Mouse (Mus musculus) heart, postnatal 0 days (tissue): ENCODE data around the gene Ube4b. TPM values are rescaled to one million over a fixed set of nuclear protein-coding genes. Genes with fewer than 3 reads are reported as not detected.

Experiments
- ATAC-seq: fragments of 200-750 bp; cut with Nextera tagmentation; 2 replicates; pipeline ENCODE4 v1.8.0; 2017; ENCODE audit warnings: low read depth, moderate number of reproducible peaks, moderate library complexity; ENCODE audit not compliant: insufficient read depth
- DNase-seq: peaks from one replicate; pipeline ENCODE4 v3.0.0-alpha.2; 2016; ENCODE audit warnings: low spot score
- H3K27ac ChIP-seq: fragments of 300-500 bp; sonication (generic); 2 replicates; pipeline ENCODE4 v1.5.1; 2014; ENCODE audit warnings: low read depth, mild to moderate bottlenecking
- H3K27me3 ChIP-seq: fragments of 300-500 bp; sonication (generic); 2 replicates; pipeline ENCODE4 v1.6.1; 2014; ENCODE audit warnings: low read length, mixed read lengths; ENCODE audit not compliant: control insufficient read depth, insufficient read depth
- H3K36me3 ChIP-seq: fragments of 300-500 bp; sonication (generic); replicated peaks from 2 replicates; pipeline ENCODE4 v1.6.1; 2014; ENCODE audit warnings: low read length, mixed read lengths; ENCODE audit not compliant: control insufficient read depth, insufficient read depth
- H3K4me1 ChIP-seq: fragments of 300-500 bp; sonication (generic); 2 replicates; pipeline ENCODE4 v1.6.1; 2014; ENCODE audit warnings: antibody characterized with exemption; ENCODE audit not compliant: control insufficient read depth, insufficient read depth
- H3K4me2 ChIP-seq: fragments of 300-500 bp; sonication (generic); 2 replicates; pipeline ENCODE4 v1.6.1; 2014; ENCODE audit warnings: low read depth, mild to moderate bottlenecking, low read length, moderate library complexity
- H3K4me3 ChIP-seq: fragments of 300-500 bp; sonication (generic); 2 replicates; pipeline ENCODE4 v1.5.1; 2014; ENCODE audit warnings: low read depth, low read length
- H3K9ac ChIP-seq: fragments of 300-500 bp; sonication (generic); replicated peaks from 2 replicates; pipeline ENCODE4 v1.6.1; 2014; ENCODE audit warnings: low read depth, low read length, mixed read lengths
- H3K9me3 ChIP-seq: fragments of 300-500 bp; sonication (generic); replicated peaks from 2 replicates; pipeline ENCODE4 v1.6.1; 2016; ENCODE audit warnings: low read length; ENCODE audit not compliant: control insufficient read depth
- CTCF ChIP-seq: IDR thresholded peaks from 2 replicates; pipeline ENCODE4 v1.5.1; 2016; ENCODE audit warnings: antibody characterized with exemption, control low read depth, low read depth
- EP300 ChIP-seq: IDR thresholded peaks from 2 replicates; pipeline ENCODE4 v1.6.1; 2016; ENCODE audit warnings: antibody characterized with exemption, low read depth
- WGBS: fragments of 180-500 bp; shearing (Covaris S2); extraction: QIAGEN DNeasy Blood & Tissue Kit; methylation state at CpG from one replicate; pipeline ENCODE4 v1.1.7; 2014; 5-methylcytosine and 5-hydroxymethylcytosine counted together
- polyA plus RNA-seq: library from polyadenylated mRNA; unstranded; fragments of >200 nt; fragmentation: Nextera tagmentation; extraction: Ambion mirVana; gene quantifications from 2 replicates; pipeline ENCODE4 v1.2.1, GENCODE M21; 2015
- total RNA-seq: library from RNA; depleted of rRNA; stranded (reverse); fragments of >200 nt; gene quantifications from 2 replicates; pipeline ENCODE4 v1.2.3, GENCODE M21; 2014; ENCODE audit warnings: low replicate concordance

Gene Ube4b
- total and polyA plus RNA-seq, 2 experiments from 2014 or later: 20.2 to 56.4 TPM

DNA sequence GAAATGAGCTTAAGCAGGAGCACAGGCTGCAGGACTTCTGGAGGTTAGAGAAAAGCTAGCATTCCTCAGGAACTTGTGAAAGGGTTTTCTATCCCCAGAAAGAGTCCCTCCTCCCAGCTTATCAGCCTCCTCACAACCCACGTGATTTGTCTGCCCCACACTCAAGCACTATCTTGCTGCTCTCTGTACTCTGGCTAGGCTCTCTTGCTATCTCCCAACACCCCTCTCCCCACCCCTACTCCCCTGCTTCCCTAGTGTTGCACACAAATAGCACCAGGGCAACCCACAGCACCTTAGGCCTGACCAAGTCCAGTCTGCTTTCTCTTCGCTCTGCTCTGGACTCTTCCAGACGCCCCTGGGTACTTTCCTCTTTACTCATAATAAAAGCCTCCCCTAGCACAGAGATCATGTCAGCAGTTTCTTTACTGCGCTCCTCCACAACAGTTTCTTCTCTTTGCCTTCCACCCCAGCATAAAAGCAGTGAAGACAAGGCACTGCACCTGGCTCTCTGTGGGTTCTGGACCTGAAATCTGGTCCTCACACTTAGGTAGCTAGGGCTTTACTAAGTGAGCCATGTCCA, 27.1 kb downstream of the Ube4b start:
- 18% methylated on average over 4 of the region's 4 CpGs for WGBS
- Histone ChIP-seq H3K4me1 (peaks cover 54% of the 10 kb centered on the region), H3K9ac (0 out of 2 replicates have a peak overlapping the region, but pooled peaks have one; percentile 27), H3K4me3 (peak overlapping the region; percentile 1; the same call in 1 of the 2 replicates), H3K27me3 (no peaks in the 10 kb centered on the region), H3K4me2 (peak overlapping the region; percentile 52), H3K36me3 (peaks cover 10% of the 10 kb centered on the region), H3K27ac (peak overlapping the region; percentile 85), H3K9me3 (no peaks in the 10 kb centered on the region)
- ATAC-seq (peak; percentile 92), DNase-seq (peak; percentile 92)
- TF ChIP-seq EP300: peak; percentile 76; the same call in 1 of the 2 replicates
- TF ChIP-seq CTCF: no peak

DNA sequence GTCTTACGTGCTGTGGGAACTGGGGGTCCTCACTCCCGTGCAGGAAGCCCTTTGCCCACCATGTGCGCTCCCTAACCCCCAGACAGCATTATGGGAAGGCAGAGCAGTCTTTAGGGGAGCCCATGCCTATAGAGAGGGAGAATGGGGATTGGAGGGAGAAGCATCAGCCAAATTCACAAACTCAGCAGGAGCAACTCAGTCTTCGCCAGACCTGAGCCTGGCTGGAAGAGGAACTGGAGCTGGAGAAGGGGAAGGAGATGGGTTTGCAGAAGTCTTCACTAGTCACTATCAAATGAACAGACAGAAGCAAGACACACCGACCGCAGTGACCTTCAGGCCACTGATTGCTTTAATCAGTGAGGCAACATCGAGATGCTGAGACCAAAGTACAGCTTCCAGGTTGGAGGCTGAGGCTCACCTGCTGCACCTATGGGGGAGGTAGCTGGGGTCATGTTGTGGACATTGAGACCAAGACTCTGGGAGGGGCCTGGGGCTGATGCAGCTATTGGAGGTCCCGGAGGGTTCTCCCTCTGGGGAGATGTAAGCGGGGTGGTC, 28.3 kb downstream of the Ube4b start:
- Histone ChIP-seq H3K27ac (no peak overlapping the region), H3K9me3 (no peaks in the 10 kb centered on the region), H3K4me3 (no peak overlapping the region), H3K4me2 (no peak overlapping the region), H3K4me1 (peaks cover 46% of the 10 kb centered on the region), H3K27me3 (no peaks in the 10 kb centered on the region), H3K9ac (no peak overlapping the region), H3K36me3 (peaks cover 16% of the 10 kb centered on the region)
- ATAC-seq: no peak
- WGBS: 79% methylated on average over 9 of the region's 9 CpGs
- no peak for DNase-seq
- TF ChIP-seq EP300: no peak
- no peak for TF ChIP-seq CTCF

DNA sequence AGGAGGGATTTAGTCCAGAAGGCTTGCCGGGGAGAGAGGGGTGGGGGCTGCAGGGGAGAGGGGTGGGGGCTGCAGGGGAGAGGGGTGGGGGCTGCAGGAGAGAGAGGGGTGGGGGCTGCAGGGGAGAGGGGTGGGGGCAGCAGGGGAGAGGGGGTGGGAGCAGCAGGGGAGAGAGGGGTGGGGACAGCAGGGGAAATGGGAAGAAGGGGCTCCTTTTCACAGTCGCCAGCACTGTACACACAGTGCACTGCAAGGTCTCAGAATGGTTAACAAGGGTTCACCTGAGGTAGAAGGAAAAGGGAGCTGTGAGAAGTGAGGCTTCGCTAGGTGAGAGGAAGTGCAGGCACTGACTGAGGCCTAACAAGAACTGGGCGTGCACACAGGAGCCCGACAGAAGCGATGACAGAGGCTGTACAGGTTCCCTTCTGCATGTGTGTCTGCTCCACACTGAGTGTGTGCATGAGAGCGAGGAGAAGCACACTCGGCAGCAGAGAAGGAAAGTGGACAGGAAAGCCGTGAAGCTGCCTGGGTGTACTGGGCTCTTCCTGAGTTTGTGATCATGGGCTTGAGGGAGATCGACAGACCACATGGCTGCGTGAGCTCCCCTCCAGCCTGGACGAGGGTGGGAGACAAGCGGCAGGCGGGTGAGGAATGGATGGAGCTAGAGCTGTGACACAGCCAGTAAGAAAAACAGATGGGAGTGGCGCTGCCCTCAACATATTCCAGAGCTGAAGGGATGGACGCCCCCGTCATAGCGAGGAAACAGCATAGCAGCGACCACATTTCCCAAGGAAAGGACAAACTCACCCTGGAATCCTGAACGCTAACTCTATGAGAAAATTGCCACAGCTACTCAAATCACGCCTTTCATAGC, 29.9 kb downstream of the Ube4b start:
- no peak for TF ChIP-seq CTCF
- TF ChIP-seq EP300: no peak
- Histone ChIP-seq H3K4me1 (peaks cover 49% of the 10 kb centered on the region), H3K36me3 (peaks cover 16% of the 10 kb centered on the region), H3K4me2 (no peak overlapping the region), H3K9ac (no peak overlapping the region), H3K9me3 (no peaks in the 10 kb centered on the region), H3K27me3 (no peaks in the 10 kb centered on the region), H3K27ac (peak overlapping the region; percentile 52), H3K4me3 (no peak overlapping the region)
- WGBS: 39% methylated on average over 21 of the region's 21 CpGs
- no peak for DNase-seq
- ATAC-seq: no peak

DNA sequence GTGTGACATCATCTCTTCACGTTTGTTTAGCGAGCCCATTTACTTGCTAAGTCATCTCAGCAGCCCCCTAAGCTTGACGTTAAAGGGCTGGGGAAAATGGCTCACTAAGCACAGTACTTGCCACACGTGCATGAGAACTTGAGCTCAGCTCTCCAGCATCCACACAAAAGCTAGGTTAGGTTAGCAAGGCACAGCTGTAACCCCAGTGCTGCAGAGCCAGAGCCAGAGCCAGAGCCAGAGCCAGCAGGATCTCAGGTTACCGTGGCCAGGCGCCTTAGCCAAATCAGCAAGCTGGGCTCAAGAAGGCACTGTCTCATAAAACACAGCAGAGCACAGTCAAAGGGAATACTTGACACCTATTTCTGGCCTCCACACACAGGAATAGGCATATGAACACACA, 31.0 kb downstream of the Ube4b start:
- no peak overlapping the region for H3K27ac ChIP-seq

DNA sequence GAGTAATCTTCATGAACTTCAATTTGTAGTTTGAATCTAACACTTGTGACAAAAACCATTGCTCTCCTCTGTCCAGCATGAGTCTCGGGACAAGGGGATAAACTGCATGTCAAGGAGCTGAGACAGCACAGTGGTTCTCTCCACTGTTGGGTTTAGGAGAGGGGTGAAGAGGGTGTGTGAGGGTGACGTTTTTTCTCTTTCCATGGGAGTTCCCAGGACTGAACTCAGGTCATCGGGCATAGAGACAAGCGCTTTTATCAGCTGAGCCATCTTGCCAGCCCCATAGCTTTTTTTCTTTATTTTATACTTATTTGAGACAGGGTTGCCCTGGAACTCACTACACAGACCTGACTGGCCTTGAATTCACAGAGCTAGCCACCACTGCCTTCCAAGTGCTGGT, 32.3 kb downstream of the Ube4b start:
- TF ChIP-seq CTCF (no peak), EP300 (no peak)
- H3K36me3 ChIP-seq: peaks cover 23% of the 10 kb centered on the region
- peaks cover 32% of the 10 kb centered on the region for H3K4me1 ChIP-seq
- DNase-seq (no peak), ATAC-seq (no peak)
- WGBS: 72% methylated on average over 4 of the region's 4 CpGs
- no peak overlapping the region for H3K4me3 ChIP-seq
- H3K27me3 ChIP-seq: no peaks in the 10 kb centered on the region
- no peak overlapping the region for H3K27ac ChIP-seq
- H3K9ac ChIP-seq: no peak overlapping the region
- H3K4me2 ChIP-seq: no peak overlapping the region
- no peaks in the 10 kb centered on the region for H3K9me3 ChIP-seq

More for the DNA sequence above, 31.0 kb downstream of the Ube4b start:
- H3K4me2 ChIP-seq: no peak overlapping the region
- no peak overlapping the region for H3K9ac ChIP-seq
- no peak for TF ChIP-seq EP300
- TF ChIP-seq CTCF: no peak
- H3K27me3 ChIP-seq: no peaks in the 10 kb centered on the region
- H3K9me3 ChIP-seq: no peaks in the 10 kb centered on the region
- H3K4me3 ChIP-seq: no peak overlapping the region
- peaks cover 41% of the 10 kb centered on the region for H3K4me1 ChIP-seq
- no peak for DNase-seq
- 51% methylated on average over 6 of the region's 6 CpGs for WGBS
- no peak for ATAC-seq
- H3K36me3 ChIP-seq: peaks cover 23% of the 10 kb centered on the region
